Mouse (Mus musculus) ES-Bruce4 (cell line): ENCODE data around the gene Ankrd16.

ENCODE experiments used
- CTCF ChIP-seq: IDR thresholded peaks from one replicate; pipeline ENCODE4 v1.8.1; 2011; ENCODE audit warnings: low read depth, low read length
- POLR2A ChIP-seq: IDR thresholded peaks from one replicate; pipeline ENCODE4 v1.8.1; 2011; ENCODE audit warnings: low read length; ENCODE audit not compliant: insufficient read depth

DNA sequence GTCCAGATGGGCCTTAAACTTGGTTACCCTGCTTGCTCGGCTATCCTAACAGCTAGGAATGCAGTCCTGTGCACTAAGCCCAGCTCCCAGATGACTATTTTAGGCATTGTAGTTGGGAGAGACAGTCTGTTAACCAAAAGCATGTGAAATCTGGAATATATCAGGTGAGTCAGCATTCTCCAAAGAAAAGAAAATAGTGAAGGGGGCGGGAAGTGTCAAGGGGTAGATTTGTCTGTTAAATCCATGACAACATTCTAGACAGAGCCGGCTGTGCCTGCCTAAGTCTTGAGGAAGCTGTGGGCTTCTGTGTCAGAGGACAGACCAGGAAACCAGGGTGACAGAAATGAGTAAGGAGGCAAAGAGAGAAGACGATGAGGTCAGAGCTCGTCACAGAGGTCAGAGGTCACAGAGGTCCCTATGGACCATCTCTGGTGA, 20.3 kb downstream of the Ankrd16 start:
- TF ChIP-seq POLR2A (no peak), CTCF (no peak)
